Mouse (Mus musculus) forebrain, embryonic 15.5 days (tissue): ENCODE data around the gene 2300002M23Rik. TPM values are rescaled to one million over a fixed set of nuclear protein-coding genes. Genes with fewer than 3 reads are reported as not detected.

Experiments
- ATAC-seq: fragments of 200-750 bp; cut with Nextera tagmentation; replicated peaks from 2 replicates; pipeline ENCODE4 v1.8.0; 2017; ENCODE audit warnings: mild to moderate bottlenecking, moderate TSS enrichment, moderate library complexity
- H3K27ac ChIP-seq: fragments of 300-500 bp; sonication (generic); replicated peaks from 2 replicates; pipeline ENCODE4 v1.5.1; 2015; ENCODE audit warnings: mild to moderate bottlenecking, inconsistent platforms
- H3K27me3 ChIP-seq: fragments of 300-500 bp; sonication (generic); 2 replicates; pipeline ENCODE4 v1.6.1; 2015; ENCODE audit warnings: inconsistent platforms
- H3K36me3 ChIP-seq: fragments of 300-500 bp; sonication (generic); 2 replicates; pipeline ENCODE4 v1.6.1; 2015; ENCODE audit warnings: mild to moderate bottlenecking, inconsistent platforms
- H3K4me1 ChIP-seq: fragments of 300-500 bp; sonication (generic); 2 replicates; pipeline ENCODE4 v1.6.1; 2015; ENCODE audit warnings: inconsistent platforms
- H3K4me2 ChIP-seq: fragments of 300-500 bp; sonication (generic); replicated peaks from 2 replicates; pipeline ENCODE4 v1.6.1; 2015; ENCODE audit warnings: mild to moderate bottlenecking, inconsistent platforms
- H3K4me3 ChIP-seq: fragments of 300-500 bp; sonication (generic); 2 replicates; pipeline ENCODE4 v1.5.1; 2015; ENCODE audit warnings: mild to moderate bottlenecking, inconsistent platforms
- H3K9ac ChIP-seq: fragments of 300-500 bp; sonication (generic); replicated peaks from 2 replicates; pipeline ENCODE4 v1.6.1; 2015; ENCODE audit warnings: mild to moderate bottlenecking, inconsistent platforms
- H3K9me3 ChIP-seq: fragments of 300-500 bp; sonication (generic); 2 replicates; pipeline ENCODE4 v1.6.1; 2016; ENCODE audit warnings: inconsistent platforms
- WGBS: fragments of 180-500 bp; shearing (Covaris S2); methylation state at CpG from one replicate; pipeline ENCODE4 v1.1.7; 2015; ENCODE audit warnings: mixed read lengths; 5-methylcytosine and 5-hydroxymethylcytosine counted together
- polyA plus RNA-seq: library from polyadenylated mRNA; unstranded; fragments of >200 nt; fragmentation: Nextera tagmentation; extraction: Ambion mirVana; gene quantifications from 2 replicates; pipeline ENCODE4 v1.2.1, GENCODE M21; 2015

Gene 2300002M23Rik
- polyA plus RNA-seq, 1 experiment from 2014 or later = not detected

- WGBS = 65% methylated on average over 8 of the region's 8 CpGs
- Histone ChIP-seq H3K9ac (no peak overlapping the region), H3K4me1 (no peaks in the 10 kb centered on the region), H3K27me3 (no peaks in the 10 kb centered on the region), H3K36me3 (no peaks in the 10 kb centered on the region), H3K27ac (no peak overlapping the region), H3K9me3 (no peaks in the 10 kb centered on the region), H3K4me3 (no peak overlapping the region), H3K4me2 (no peak overlapping the region)
- ATAC-seq = no peak
These were observed 9.0 kb upstream of the 2300002M23Rik start for GRCm38 (mm10) chr17:35558216-35558615.

- Histone ChIP-seq H3K4me1 (peaks cover 13% of the 10 kb centered on the region), H3K4me3 (no peak overlapping the region), H3K27me3 (no peaks in the 10 kb centered on the region), H3K27ac (no peak overlapping the region), H3K36me3 (no peaks in the 10 kb centered on the region), H3K9me3 (no peaks in the 10 kb centered on the region), H3K9ac (no peak overlapping the region), H3K4me2 (no peak overlapping the region)
- WGBS = 29% methylated on average over 9 of the region's 9 CpGs
- no peak for ATAC-seq
These were observed 517 bp downstream of the 2300002M23Rik start for GRCm38 (mm10) chr17:35567767-35568166.

- Histone ChIP-seq H3K27ac (no peak overlapping the region), H3K4me2 (peak overlapping the region; percentile 47), H3K27me3 (no peaks in the 10 kb centered on the region), H3K4me1 (peaks cover 13% of the 10 kb centered on the region), H3K4me3 (peak overlapping the region; percentile 30), H3K9me3 (no peaks in the 10 kb centered on the region), H3K36me3 (no peaks in the 10 kb centered on the region), H3K9ac (peak overlapping the region; percentile 33)
- 3% methylated on average over 28 of the region's 28 CpGs for WGBS
- ATAC-seq = peak; percentile 68; the same call in 1 of the 2 replicates
These were observed 2.1 kb downstream of the 2300002M23Rik start for GRCm38 (mm10) chr17:35569091-35569944.

GRCm38 (mm10) chr17:35570836-35571235, 3.6 kb downstream of the 2300002M23Rik start:
- Histone ChIP-seq H3K9ac (no peak overlapping the region), H3K9me3 (no peaks in the 10 kb centered on the region), H3K4me3 (no peak overlapping the region), H3K4me1 (peaks cover 13% of the 10 kb centered on the region), H3K27me3 (no peaks in the 10 kb centered on the region), H3K36me3 (no peaks in the 10 kb centered on the region), H3K27ac (no peak overlapping the region), H3K4me2 (no peak overlapping the region)
- 71% methylated on average over 14 of the region's 14 CpGs for WGBS
- ATAC-seq = no peak

- Histone ChIP-seq H3K27me3 (no peaks in the 10 kb centered on the region), H3K4me1 (peaks cover 13% of the 10 kb centered on the region), H3K4me3 (no peak overlapping the region), H3K9ac (no peak overlapping the region), H3K36me3 (no peaks in the 10 kb centered on the region), H3K4me2 (no peak overlapping the region), H3K9me3 (no peaks in the 10 kb centered on the region), H3K27ac (no peak overlapping the region)
- ATAC-seq = no peak
- 94% methylated on average over 7 of the region's 7 CpGs for WGBS
These were observed 4.2 kb downstream of the 2300002M23Rik start for GRCm38 (mm10) chr17:35571477-35571876.

- no peaks in the 10 kb centered on the region for H3K4me1 ChIP-seq
- 21% methylated on average over 6 of the region's 6 CpGs for WGBS
- no peaks in the 10 kb centered on the region for H3K27me3 ChIP-seq
- H3K9me3 ChIP-seq = no peaks in the 10 kb centered on the region
- ATAC-seq = no peak
- no peak overlapping the region for H3K4me2 ChIP-seq
- H3K27ac ChIP-seq = no peak overlapping the region
- no peak overlapping the region for H3K9ac ChIP-seq
- no peaks in the 10 kb centered on the region for H3K36me3 ChIP-seq
- no peak overlapping the region for H3K4me3 ChIP-seq
These were observed 11.0 kb downstream of the 2300002M23Rik start for GRCm38 (mm10) chr17:35578211-35578610.

GRCm38 (mm10) chr17:35582900-35583299, 15.7 kb downstream of the 2300002M23Rik start:
- H3K36me3 ChIP-seq = no peaks in the 10 kb centered on the region
- no peak for ATAC-seq

GRCm38 (mm10) chr17:35584330-35584937, 17.2 kb downstream of the 2300002M23Rik start:
- no peak overlapping the region for H3K4me3 ChIP-seq
- no peaks in the 10 kb centered on the region for H3K27me3 ChIP-seq
- H3K4me1 ChIP-seq = peaks cover 4% of the 10 kb centered on the region; the same call in 1 of the 2 replicates
- no peaks in the 10 kb centered on the region for H3K9me3 ChIP-seq
- WGBS = 16% methylated on average over 16 of the region's 16 CpGs
- peak overlapping the region; percentile 27 for H3K4me2 ChIP-seq
- no peak overlapping the region for H3K27ac ChIP-seq
- peak; percentile 57; the same call in 1 of the 2 replicates for ATAC-seq
- no peaks in the 10 kb centered on the region for H3K36me3 ChIP-seq
- H3K9ac ChIP-seq = no peak overlapping the region

More at GRCm38 (mm10) chr17:35582900-35583299, 15.7 kb downstream of the 2300002M23Rik start:
- 100% methylated on average over 1 of the region's 1 CpGs for WGBS
- H3K4me2 ChIP-seq = no peak overlapping the region
- no peak overlapping the region for H3K9ac ChIP-seq
- H3K9me3 ChIP-seq = no peaks in the 10 kb centered on the region
- no peak overlapping the region for H3K27ac ChIP-seq
- H3K4me3 ChIP-seq = no peak overlapping the region
- H3K27me3 ChIP-seq = no peaks in the 10 kb centered on the region
- H3K4me1 ChIP-seq = peaks cover 4% of the 10 kb centered on the region; the same call in 1 of the 2 replicates

- Histone ChIP-seq H3K36me3 (no peaks in the 10 kb centered on the region), H3K4me2 (no peak overlapping the region), H3K9me3 (no peaks in the 10 kb centered on the region), H3K27me3 (no peaks in the 10 kb centered on the region), H3K27ac (no peak overlapping the region), H3K4me3 (no peak overlapping the region), H3K4me1 (peaks cover 11% of the 10 kb centered on the region), H3K9ac (no peak overlapping the region)
- 80% methylated on average over 1 of the region's 1 CpGs for WGBS
- ATAC-seq = no peak
These were observed 20.0 kb downstream of the 2300002M23Rik start for GRCm38 (mm10) chr17:35587291-35587690.

GRCm38 (mm10) chr17:35588387-35588786, 21.1 kb downstream of the 2300002M23Rik start:
- H3K36me3 ChIP-seq = no peaks in the 10 kb centered on the region
- H3K27me3 ChIP-seq = no peaks in the 10 kb centered on the region
- ATAC-seq = no peak
- no peak overlapping the region for H3K27ac ChIP-seq
- H3K4me3 ChIP-seq = no peak overlapping the region
- H3K4me2 ChIP-seq = no peak overlapping the region
- H3K9me3 ChIP-seq = no peaks in the 10 kb centered on the region
- no peak overlapping the region for H3K9ac ChIP-seq
- H3K4me1 ChIP-seq = peaks cover 11% of the 10 kb centered on the region
- WGBS = 10% methylated on average over 4 of the region's 4 CpGs

GRCm38 (mm10) chr17:35590410-35591218, 23.4 kb downstream of the 2300002M23Rik start:
- Histone ChIP-seq H3K36me3 (no peaks in the 10 kb centered on the region), H3K27me3 (no peaks in the 10 kb centered on the region), H3K4me2 (no peak overlapping the region), H3K27ac (peak overlapping the region; percentile 51), H3K4me1 (peaks cover 7% of the 10 kb centered on the region), H3K9ac (no peak overlapping the region), H3K4me3 (no peak overlapping the region), H3K9me3 (no peaks in the 10 kb centered on the region)
- ATAC-seq = peak; percentile 77
- 60% methylated on average over 21 of the region's 21 CpGs for WGBS

GRCm38 (mm10) chr17:35591219-35591578, 23.9 kb downstream of the 2300002M23Rik start:
- peak overlapping the region; percentile 51 for H3K27ac ChIP-seq
- no peaks in the 10 kb centered on the region for H3K9me3 ChIP-seq
- no peak; the same call in 1 of the 2 replicates for ATAC-seq
- H3K4me1 ChIP-seq = peaks cover 7% of the 10 kb centered on the region
- H3K4me2 ChIP-seq = no peak overlapping the region
- H3K4me3 ChIP-seq = no peak overlapping the region
- H3K9ac ChIP-seq = no peak overlapping the region
- H3K36me3 ChIP-seq = no peaks in the 10 kb centered on the region
- no peaks in the 10 kb centered on the region for H3K27me3 ChIP-seq
- WGBS = 65% methylated on average over 7 of the region's 7 CpGs
